Mouse (Mus musculus) liver, embryonic 15.5 days (tissue): ENCODE results near the gene Cstf2t. TPM values are rescaled to one million over a fixed set of nuclear protein-coding genes. Genes with fewer than 3 reads are reported as not detected.

Experiments
- ATAC-seq: fragments of 200-750 bp; cut with Nextera tagmentation; 2 replicates; pipeline ENCODE4 v1.8.0; 2017; ENCODE audit warnings: moderate number of reproducible peaks, mild to moderate bottlenecking, moderate library complexity; ENCODE audit not compliant: insufficient read depth
- H3K27ac ChIP-seq: fragments of 300-500 bp; sonication (generic); replicated peaks from 2 replicates; pipeline ENCODE4 v1.5.1; 2015; ENCODE audit warnings: mild to moderate bottlenecking, inconsistent platforms
- H3K27me3 ChIP-seq: fragments of 300-500 bp; sonication (generic); 2 replicates; pipeline ENCODE4 v1.6.1; 2015; ENCODE audit warnings: mild to moderate bottlenecking, inconsistent platforms
- H3K36me3 ChIP-seq: fragments of 300-500 bp; sonication (generic); replicated peaks from 2 replicates; pipeline ENCODE4 v1.6.1; 2015; ENCODE audit warnings: moderate library complexity, mild to moderate bottlenecking, inconsistent platforms
- H3K4me1 ChIP-seq: fragments of 300-500 bp; sonication (generic); replicated peaks from 2 replicates; pipeline ENCODE4 v1.6.1; 2015; ENCODE audit warnings: inconsistent platforms
- H3K4me2 ChIP-seq: fragments of 300-500 bp; sonication (generic); 2 replicates; pipeline ENCODE4 v1.6.1; 2015; ENCODE audit warnings: moderate library complexity, mild to moderate bottlenecking, inconsistent platforms
- H3K4me3 ChIP-seq: fragments of 300-500 bp; sonication (generic); replicated peaks from 2 replicates; pipeline ENCODE4 v1.5.1; 2015; ENCODE audit warnings: mild to moderate bottlenecking, inconsistent platforms
- H3K9ac ChIP-seq: fragments of 300-500 bp; sonication (generic); 2 replicates; pipeline ENCODE4 v1.6.1; 2015; ENCODE audit warnings: moderate library complexity, mild to moderate bottlenecking, inconsistent platforms
- H3K9me3 ChIP-seq: fragments of 300-500 bp; sonication (generic); replicated peaks from 2 replicates; pipeline ENCODE4 v1.6.1; 2016; ENCODE audit warnings: inconsistent platforms
- WGBS: fragments of 180-500 bp; shearing (Covaris S2); methylation state at CpG from one replicate; pipeline ENCODE4 v1.1.7; 2015; ENCODE audit warnings: mixed read lengths; ENCODE audit not compliant: insufficient replicate concordance; 5-methylcytosine and 5-hydroxymethylcytosine counted together
- polyA plus RNA-seq: library from polyadenylated mRNA; unstranded; fragments of >200 nt; fragmentation: Nextera tagmentation; extraction: Ambion mirVana; gene quantifications from 2 replicates; pipeline ENCODE4 v1.2.1, GENCODE M21; 2015

Gene Cstf2t
- polyA plus RNA-seq, 1 experiment from 2014 or later = 12.1 TPM

DNA sequence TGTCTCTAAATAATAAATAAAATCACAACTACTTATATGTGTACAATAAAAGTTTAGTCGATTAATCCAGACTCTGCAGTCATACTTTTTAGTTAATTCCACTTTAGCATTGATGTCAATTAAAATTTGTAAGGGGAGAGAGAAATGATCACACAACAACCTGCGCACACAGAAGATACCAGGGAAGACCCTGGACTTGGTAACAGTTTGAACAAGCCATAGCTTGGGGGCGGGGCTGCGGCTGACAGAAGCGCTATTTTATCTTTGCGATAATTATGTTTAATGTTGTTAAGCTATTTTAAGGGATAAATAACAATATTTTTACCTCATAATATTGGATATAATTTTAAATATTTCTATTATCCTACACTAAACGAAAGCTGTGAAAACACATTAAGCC lies 411 bp upstream of the Cstf2t start:
- ATAC-seq = no peak
- Histone ChIP-seq H3K27ac (peak overlapping the region; percentile 69), H3K4me2 (peak overlapping the region; percentile 73), H3K4me1 (peaks cover 20% of the 10 kb centered on the region), H3K36me3 (peaks cover 17% of the 10 kb centered on the region), H3K27me3 (0 out of 2 replicates have a peak, but pooled peaks cover 5% of the 10 kb centered on the region), H3K4me3 (peak overlapping the region; percentile 76), H3K9ac (peak overlapping the region; percentile 32; the same call in 1 of the 2 replicates), H3K9me3 (no peaks in the 10 kb centered on the region)
- WGBS = 11% methylated on average over 7 of the region's 7 CpGs

- no peak for ATAC-seq
- WGBS = 80% methylated on average over 8 of the region's 8 CpGs
- H3K9me3 ChIP-seq = no peaks in the 10 kb centered on the region
- no peaks in the 10 kb centered on the region for H3K27me3 ChIP-seq
- peak overlapping the region; percentile 73 for H3K4me2 ChIP-seq
- no peak overlapping the region for H3K27ac ChIP-seq
- H3K4me1 ChIP-seq = peaks cover 20% of the 10 kb centered on the region
- peaks cover 17% of the 10 kb centered on the region for H3K36me3 ChIP-seq
- H3K4me3 ChIP-seq = peak overlapping the region; percentile 76
- peak overlapping the region; percentile 48; the same call in 1 of the 2 replicates for H3K9ac ChIP-seq
Measured at GRCm38 (mm10) chr19:31083761-31084160, 1.1 kb downstream of the Cstf2t start.

GRCm38 (mm10) chr19:31097857-31098256 lies 15.2 kb downstream of the Cstf2t start:
- Histone ChIP-seq H3K27ac (no peak overlapping the region), H3K27me3 (no peaks in the 10 kb centered on the region), H3K4me3 (no peak overlapping the region), H3K9ac (no peak overlapping the region), H3K4me2 (no peak overlapping the region), H3K4me1 (peaks cover 18% of the 10 kb centered on the region), H3K9me3 (no peaks in the 10 kb centered on the region), H3K36me3 (no peaks in the 10 kb centered on the region)
- 56% methylated on average over 3 of the region's 3 CpGs for WGBS
- no peak; the same call in 1 of the 2 replicates for ATAC-seq

- Histone ChIP-seq H3K27ac (0 out of 2 replicates have a peak overlapping the region, but pooled peaks have one; percentile 24), H3K36me3 (no peaks in the 10 kb centered on the region), H3K27me3 (no peaks in the 10 kb centered on the region), H3K9me3 (no peaks in the 10 kb centered on the region), H3K4me2 (no peak overlapping the region), H3K9ac (no peak overlapping the region), H3K4me1 (peaks cover 18% of the 10 kb centered on the region), H3K4me3 (no peak overlapping the region)
- ATAC-seq = no peak
- WGBS = 27% methylated on average over 3 of the region's 3 CpGs
Measured at GRCm38 (mm10) chr19:31099369-31099768, 16.7 kb downstream of the Cstf2t start.

GRCm38 (mm10) chr19:31104764-31105163 lies 22.1 kb downstream of the Cstf2t start:
- H3K4me2 ChIP-seq = no peak overlapping the region
- ATAC-seq = no peak
- no peak overlapping the region for H3K27ac ChIP-seq
- WGBS = 25% methylated on average over 6 of the region's 6 CpGs
- peaks cover 15% of the 10 kb centered on the region for H3K4me1 ChIP-seq
- H3K4me3 ChIP-seq = no peak overlapping the region
- no peaks in the 10 kb centered on the region for H3K36me3 ChIP-seq
- H3K9me3 ChIP-seq = no peaks in the 10 kb centered on the region
- H3K9ac ChIP-seq = no peak overlapping the region
- no peaks in the 10 kb centered on the region for H3K27me3 ChIP-seq

- no peaks in the 10 kb centered on the region for H3K9me3 ChIP-seq
- 56% methylated on average over 3 of the region's 3 CpGs for WGBS
- H3K4me2 ChIP-seq = no peak overlapping the region
- peaks cover 15% of the 10 kb centered on the region for H3K4me1 ChIP-seq
- no peak overlapping the region for H3K9ac ChIP-seq
- no peak for ATAC-seq
- no peaks in the 10 kb centered on the region for H3K27me3 ChIP-seq
- no peak overlapping the region for H3K27ac ChIP-seq
- no peak overlapping the region for H3K4me3 ChIP-seq
- no peaks in the 10 kb centered on the region for H3K36me3 ChIP-seq
Measured at GRCm38 (mm10) chr19:31106036-31106435, 23.4 kb downstream of the Cstf2t start.

- H3K4me1 ChIP-seq = peaks cover 15% of the 10 kb centered on the region
- no peaks in the 10 kb centered on the region for H3K27me3 ChIP-seq
- H3K36me3 ChIP-seq = no peaks in the 10 kb centered on the region
- peak; percentile 86 for ATAC-seq
- WGBS = 26% methylated on average over 9 of the region's 9 CpGs
- H3K9ac ChIP-seq = no peak overlapping the region
- H3K4me3 ChIP-seq = no peak overlapping the region
- 0 out of 2 replicates have a peak overlapping the region, but pooled peaks have one; percentile 3 for H3K4me2 ChIP-seq
- no peaks in the 10 kb centered on the region for H3K9me3 ChIP-seq
- no peak overlapping the region for H3K27ac ChIP-seq
Measured at GRCm38 (mm10) chr19:31106835-31107554, 24.4 kb downstream of the Cstf2t start.

GRCm38 (mm10) chr19:31114690-31115089 lies 32.1 kb downstream of the Cstf2t start:
- Histone ChIP-seq H3K27ac (no peak overlapping the region), H3K9me3 (no peaks in the 10 kb centered on the region), H3K36me3 (no peaks in the 10 kb centered on the region), H3K4me3 (no peak overlapping the region), H3K27me3 (no peaks in the 10 kb centered on the region), H3K9ac (no peak overlapping the region), H3K4me1 (no peaks in the 10 kb centered on the region), H3K4me2 (no peak overlapping the region)
- ATAC-seq = no peak
- 31% methylated on average over 4 of the region's 4 CpGs for WGBS

GRCm38 (mm10) chr19:31124628-31125027 lies 42.0 kb downstream of the Cstf2t start:
- no peak overlapping the region for H3K27ac ChIP-seq
- no peaks in the 10 kb centered on the region for H3K9me3 ChIP-seq
- no peak overlapping the region for H3K4me3 ChIP-seq
- ATAC-seq = no peak
- no peak overlapping the region for H3K9ac ChIP-seq
- H3K4me2 ChIP-seq = no peak overlapping the region
- no peaks in the 10 kb centered on the region for H3K4me1 ChIP-seq
- no peaks in the 10 kb centered on the region for H3K36me3 ChIP-seq
- 61% methylated on average over 3 of the region's 3 CpGs for WGBS
- H3K27me3 ChIP-seq = no peaks in the 10 kb centered on the region

DNA sequence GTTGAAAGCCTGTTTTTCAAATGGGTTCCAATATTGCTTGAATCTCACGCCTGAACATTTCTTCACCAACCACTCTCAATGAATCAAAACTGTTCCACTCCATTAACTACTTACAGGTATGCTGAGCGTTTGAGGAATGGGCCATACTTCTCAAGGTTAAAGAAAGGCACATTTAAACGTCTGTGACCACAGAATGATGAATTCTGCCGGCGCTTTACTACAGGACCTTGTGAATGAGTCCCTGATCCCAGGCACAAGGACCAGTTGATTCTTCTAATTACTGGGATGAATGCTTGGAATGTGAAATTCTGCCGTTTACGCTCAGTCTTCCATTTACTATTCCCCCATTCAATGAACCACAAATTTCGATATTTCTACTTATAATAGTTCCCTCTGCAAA lies 50.0 kb downstream of the Cstf2t start:
- H3K9me3 ChIP-seq = no peaks in the 10 kb centered on the region

DNA sequence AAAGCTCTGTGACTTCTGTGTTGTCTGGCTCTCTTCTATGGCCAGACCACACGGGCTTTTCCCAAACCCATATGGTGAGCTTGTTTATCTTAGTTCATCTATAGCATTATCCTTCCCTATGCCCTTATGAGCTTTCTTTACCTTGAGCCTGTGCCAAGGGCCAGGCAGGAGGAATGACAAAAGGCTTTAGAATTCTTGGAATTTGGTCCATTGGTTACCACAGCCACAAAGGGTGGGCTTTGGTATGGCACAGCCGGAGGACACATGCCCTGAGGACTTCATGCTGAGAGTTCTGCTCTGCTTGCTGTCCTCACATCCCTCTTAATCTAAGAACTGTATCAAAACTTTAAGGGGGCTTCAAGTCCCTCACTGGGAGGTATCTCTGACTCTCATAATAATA lies 53.7 kb downstream of the Cstf2t start:
- Histone ChIP-seq H3K9ac (no peak overlapping the region), H3K27ac (no peak overlapping the region), H3K4me3 (no peak overlapping the region), H3K27me3 (no peaks in the 10 kb centered on the region), H3K36me3 (no peaks in the 10 kb centered on the region), H3K4me2 (no peak overlapping the region), H3K9me3 (no peaks in the 10 kb centered on the region), H3K4me1 (no peaks in the 10 kb centered on the region)
- no peak for ATAC-seq
- 38% methylated on average over 2 of the region's 2 CpGs for WGBS

More for the DNA sequence above, 50.0 kb downstream of the Cstf2t start:
- Histone ChIP-seq H3K4me2 (no peak overlapping the region), H3K4me3 (no peak overlapping the region), H3K4me1 (no peaks in the 10 kb centered on the region), H3K36me3 (no peaks in the 10 kb centered on the region), H3K9ac (no peak overlapping the region), H3K27ac (no peak overlapping the region), H3K27me3 (no peaks in the 10 kb centered on the region)
- ATAC-seq = no peak
- WGBS = 64% methylated on average over 8 of the region's 8 CpGs
